Mouse (Mus musculus) gastrocnemius, adult 18-20 months (tissue): ENCODE results near the gene Trim59. TPM values are rescaled to one million over a fixed set of nuclear protein-coding genes. Genes with fewer than 3 reads are reported as not detected.

Source experiments
- DNase-seq: peaks from one replicate; pipeline ENCODE4 v3.0.0; 2021; ENCODE audit warnings: low spot score
- microRNA-seq: library from miRNA; unstranded; fragments of <30 nt; microRNA quantifications from one replicate; pipeline ENCODE4 v1.2.0, GENCODE M21; 2021
- total RNA-seq, 2 experiments: library from RNA; stranded (reverse); gene quantifications; 2 replicates each; pipeline ENCODE4 v1.2.3; 2021

Trim59 gene
- total RNA-seq, 2 experiments from 2014 or later = 0.39 to 0.50 TPM

GRCm38 (mm10) chr3:69005338-69006245 lies 39.0 kb downstream of the Trim59 start:
- DNase-seq = peak; percentile 14

GRCm38 (mm10) chr3:69004437-69005337 lies 39.9 kb downstream of the Trim59 start, which contains the start of the genes Ift80 and Smc4:
Gene Ift80 (minus strand): TSS chr3:69004570.
Gene Smc4 (plus strand): TSS chr3:69004738.
- peak; percentile 96 for DNase-seq

- no peak for DNase-seq
Observed at GRCm38 (mm10) chr3:69004055-69004436, 40.5 kb downstream of the Trim59 start.

- DNase-seq = no peak
Observed at GRCm38 (mm10) chr3:69002781-69003180, 41.8 kb downstream of the Trim59 start.

- no peak for DNase-seq
Observed at GRCm38 (mm10) chr3:68986550-68986949, 58.0 kb downstream of the Trim59 start.

Small RNA genes within 50 kb of the gene (microRNA-seq; reads per million reads assigned to microRNA genes)
- gene Mir15b = 566 reads per million, percentile 76 among the genes with 10 or more reads in this experiment
- gene Mir16-2 = 276 reads per million, percentile 69 among the genes with 10 or more reads in this experiment

Other genes with a start within 250 kb of the Trim59 start
- not detected for gene 1110032F04Rik, start 175.2 kb downstream of the Trim59 start, total RNA-seq
- 1 to 10 TPM; 3.3 to 5.0 TPM for gene Ift80, start 40.2 kb downstream of the Trim59 start, total RNA-seq
- 1 to 10 TPM; 3.9 to 4.1 TPM for gene Smc4, start 40.0 kb downstream of the Trim59 start, total RNA-seq
- 100 to 1,000 TPM; 122 to 133 TPM for gene Kpna4, start 82.4 kb upstream of the Trim59 start, total RNA-seq
- gene Arl14, start 177.7 kb upstream of the Trim59 start, total RNA-seq = not detected